Comparison of ENCODE assay signal across 13 mouse cellular contexts in genomic region chr13:98429851-98430250, GRCm38 (mm10).
DNase-seq lines count a peak whose midpoint lies in the region; ATAC-seq and TF ChIP-seq lines count a peak whose summit lies in the region.
"Had no signal": no experiment of that assay in that cellular context is flagged by ENCODE, and none has a peak within 500 bp of the region (broad histone marks: within the 10 kb centered on the region; RNA-seq: fewer than 3 reads in every experiment).

No protein-coding gene starts in this region.

- H3K27me3 ChIP-seq in forebrain, embryonic 13.5 days = peaks cover 36% of the 10 kb centered on the region
- H3K27me3 ChIP-seq in forebrain, embryonic 16.5 days (replicated peaks; ENCODE audit: control insufficient read depth, insufficient read depth, low read length) = 0 out of 2 replicates have a peak, but pooled peaks cover 10% of the 10 kb centered on the region
- peaks cover 2% of the 10 kb centered on the region for H3K27me3 ChIP-seq in ES-Bruce4 (ENCODE audit: control insufficient read depth, insufficient read depth, low read length, poor library complexity, severe bottlenecking)
- peaks cover 51% of the 10 kb centered on the region for H3K27me3 ChIP-seq in embryonic facial prominence, embryonic 13.5 days
- peaks cover 36% of the 10 kb centered on the region for H3K27me3 ChIP-seq in midbrain, embryonic 13.5 days

- TF ChIP-seq EP300 in ES-Bruce4 (IDR thresholded peaks at IDR 0.05; ENCODE audit: insufficient read depth, low read depth, low read length) = no peak

- no peak for TF ChIP-seq POLR2A in ES-Bruce4 (IDR thresholded peaks at IDR 0.05; ENCODE audit: insufficient read depth, low read length)

- TF ChIP-seq CTCF in ES-Bruce4 (IDR thresholded peaks at IDR 0.05; ENCODE audit: low read depth, low read length) = no peak

- peak overlapping the region; percentile 26; the same call in 1 of the 2 replicates for H3K4me2 ChIP-seq in forebrain, embryonic 13.5 days
- no peak overlapping the region for H3K4me2 ChIP-seq in forebrain, embryonic 16.5 days (ENCODE audit: low read length)
- H3K4me2 ChIP-seq in embryonic facial prominence, embryonic 13.5 days = peak overlapping the region; percentile 17
- peak overlapping the region; percentile 16; the same call in 1 of the 2 replicates for H3K4me2 ChIP-seq in midbrain, embryonic 13.5 days (replicated peaks)

- DNase-seq in thymus, adult 18-20 months = no peak
- no peak for DNase-seq in thymus, postnatal 14 days
- DNase-seq in kidney, postnatal 4 days = no peak
- DNase-seq: cerebellum, postnatal 10 days; gastrocnemius, postnatal 10 days; kidney, adult 2 months; left cerebral cortex, postnatal 4 days; lung, adult 18-20 months had no signal

- H3K9ac ChIP-seq in forebrain, embryonic 13.5 days = no peak overlapping the region
- H3K9ac ChIP-seq in forebrain, embryonic 16.5 days (replicated peaks; ENCODE audit: low read depth, low read length) = no peak overlapping the region
- peak overlapping the region; percentile 34; the same call in 1 of the 2 replicates for H3K9ac ChIP-seq in ES-Bruce4 (ENCODE audit: low read depth, poor library complexity, severe bottlenecking)
- H3K9ac ChIP-seq in embryonic facial prominence, embryonic 13.5 days = no peak overlapping the region
- H3K9ac ChIP-seq in midbrain, embryonic 13.5 days (replicated peaks) = no peak overlapping the region

- WGBS in forebrain, embryonic 13.5 days = 27% methylated on average over 21 of the region's 21 CpGs
- 32% methylated on average over 21 of the region's 21 CpGs for WGBS in forebrain, embryonic 16.5 days
- WGBS in embryonic facial prominence, embryonic 13.5 days = 40% methylated on average over 21 of the region's 21 CpGs
- 33% methylated on average over 21 of the region's 21 CpGs for WGBS in midbrain, embryonic 13.5 days

- no peak overlapping the region for H3K27ac ChIP-seq in forebrain, embryonic 13.5 days
- no peak overlapping the region for H3K27ac ChIP-seq in forebrain, embryonic 16.5 days (ENCODE audit: low read length)
- no peak overlapping the region for H3K27ac ChIP-seq in ES-Bruce4 (ENCODE audit: insufficient read depth, low read length)
- H3K27ac ChIP-seq in embryonic facial prominence, embryonic 13.5 days = no peak overlapping the region
- H3K27ac ChIP-seq in midbrain, embryonic 13.5 days = no peak overlapping the region

- no peaks in the 10 kb centered on the region for H3K36me3 ChIP-seq in forebrain, embryonic 13.5 days (ENCODE audit: poor library complexity, severe bottlenecking)
- no peaks in the 10 kb centered on the region for H3K36me3 ChIP-seq in forebrain, embryonic 16.5 days (ENCODE audit: control insufficient read depth, insufficient read depth)
- no peaks in the 10 kb centered on the region for H3K36me3 ChIP-seq in ES-Bruce4 (ENCODE audit: control insufficient read depth, insufficient read depth, low read length, poor library complexity, severe bottlenecking)
- H3K36me3 ChIP-seq in embryonic facial prominence, embryonic 13.5 days = no peaks in the 10 kb centered on the region
- H3K36me3 ChIP-seq in midbrain, embryonic 13.5 days = no peaks in the 10 kb centered on the region

- no peaks in the 10 kb centered on the region for H3K4me1 ChIP-seq in forebrain, embryonic 13.5 days
- no peaks in the 10 kb centered on the region; the same call in 1 of the 2 replicates for H3K4me1 ChIP-seq in forebrain, embryonic 16.5 days (replicated peaks; ENCODE audit: control insufficient read depth, insufficient read depth, low read length)
- peaks cover 1% of the 10 kb centered on the region for H3K4me1 ChIP-seq in ES-Bruce4 (ENCODE audit: control insufficient read depth, insufficient read depth, low read length)
- H3K4me1 ChIP-seq in embryonic facial prominence, embryonic 13.5 days = peaks cover 18% of the 10 kb centered on the region
- H3K4me1 ChIP-seq in midbrain, embryonic 13.5 days (replicated peaks) = peaks cover 11% of the 10 kb centered on the region

- ATAC-seq in forebrain, embryonic 13.5 days = no peak
- no peak for ATAC-seq in forebrain, embryonic 16.5 days
- ATAC-seq in embryonic facial prominence, embryonic 13.5 days (ENCODE audit: insufficient number of reproducible peaks, insufficient read depth, low FRiP score, low TSS enrichment, low read depth) = no peak
- ATAC-seq in midbrain, embryonic 13.5 days = no peak

- H3K4me3 ChIP-seq in forebrain, embryonic 13.5 days = no peak overlapping the region
- no peak overlapping the region for H3K4me3 ChIP-seq in forebrain, embryonic 16.5 days (replicated peaks; ENCODE audit: low read length)
- peak overlapping the region; percentile 10; the same call in 1 of the 2 replicates for H3K4me3 ChIP-seq in ES-Bruce4 (ENCODE audit: low read depth, low read length)
- H3K4me3 ChIP-seq in embryonic facial prominence, embryonic 13.5 days = no peak overlapping the region
- H3K4me3 ChIP-seq in midbrain, embryonic 13.5 days (replicated peaks) = no peak overlapping the region

- no peaks in the 10 kb centered on the region for H3K9me3 ChIP-seq in forebrain, embryonic 13.5 days (replicated peaks)
- no peaks in the 10 kb centered on the region for H3K9me3 ChIP-seq in forebrain, embryonic 16.5 days (ENCODE audit: control insufficient read depth, low read length)
- peaks cover 6% of the 10 kb centered on the region for H3K9me3 ChIP-seq in ES-Bruce4 (replicated peaks; ENCODE audit: control insufficient read depth, insufficient read depth, low read length, poor library complexity, severe bottlenecking)
- H3K9me3 ChIP-seq in embryonic facial prominence, embryonic 13.5 days = no peaks in the 10 kb centered on the region
- H3K9me3 ChIP-seq in midbrain, embryonic 13.5 days = no peaks in the 10 kb centered on the region
